Mouse (Mus musculus): ENCODE measurements at regions not wholly inside any gene's neighbourhood (a gene's known extent, or its start where the extent isn't known, plus 50 kb on each side); places are given as distances from the start of the nearest gene placed in this dataset.
A peak's percentile ranks its signal among the peaks of the same experiment; 100 is the strongest.
"Not testable (repeated sequence)": the region's sequence is repeated elsewhere in the genome, so short reads cannot be mapped to it uniquely, and the experiment has no call there.

- intact Hi-C loops (cut with DNase I), result loop anchor here (5.0 to 10.0 kb wide), 2 partner anchors 81 to 173 kb away; no protein-coding TSS in a partner anchor
- no peak for DNase-seq (ENCODE audit: low spot score in 2 of 2)
Observed at GRCm38 (mm10) chr14:54055390-54055789, 198.5 kb downstream of the Dad1 start.

- DNase-seq (ENCODE audit: low spot score in 2 of 2), result no peak
- intact Hi-C loops (cut with DNase I), result no loop called here
Observed at GRCm38 (mm10) chr14:54042286-54042685, 211.6 kb downstream of the Dad1 start.

- DNase-seq (ENCODE audit: low spot score in 2 of 2), result no peak
- intact Hi-C loops (cut with DNase I), result no loop called here
Observed at GRCm38 (mm10) chr14:54040644-54041043, 213.3 kb downstream of the Dad1 start.

- intact Hi-C loops (cut with DNase I), result no loop called here
- DNase-seq (ENCODE audit: low spot score in 2 of 2), result no peak
Observed at GRCm38 (mm10) chr14:54034516-54034915, 219.4 kb downstream of the Dad1 start.

- intact Hi-C loops (cut with DNase I), result loop anchor here (10.0 kb wide), 1 partner anchor 109 kb away; no protein-coding TSS in a partner anchor
- no peak for DNase-seq (ENCODE audit: low spot score in 2 of 2)
Observed at GRCm38 (mm10) chr14:54023552-54023951, 230.4 kb downstream of the Dad1 start.

GRCm38 (mm10) chr14:54021443-54021842, 232.5 kb downstream of the Dad1 start:
- DNase-seq (ENCODE audit: low spot score in 2 of 2), result no peak
- intact Hi-C loops (cut with DNase I), result loop anchor here (10.0 kb wide), 1 partner anchor 107 kb away; no protein-coding TSS in a partner anchor

- DNase-seq (ENCODE audit: low spot score in 2 of 2), result peak in 1 of 2 experiments; percentile 21
- intact Hi-C loops (cut with DNase I), result no loop called here
Observed at GRCm38 (mm10) chr14:54014628-54015027, 239.3 kb downstream of the Dad1 start.

- peak; percentile 59 to 87 for DNase-seq (ENCODE audit: low spot score in 2 of 2)
- intact Hi-C loops (cut with DNase I), result no loop called here
Observed at GRCm38 (mm10) chr14:54002083-54002482, 251.8 kb downstream of the Dad1 start.

GRCm38 (mm10) chr14:54000527-54000926, 253.4 kb downstream of the Dad1 start:
- no peak for DNase-seq (ENCODE audit: low spot score in 2 of 2)
- intact Hi-C loops (cut with DNase I), result no loop called here

GRCm38 (mm10) chr14:53993427-53993826, 260.5 kb downstream of the Dad1 start:
- intact Hi-C loops (cut with DNase I), result no loop called here
- no peak for DNase-seq (ENCODE audit: low spot score in 2 of 2)

- intact Hi-C loops (cut with DNase I), result no loop called here
- DNase-seq (ENCODE audit: low spot score in 2 of 2), result peak in 1 of 2 experiments; percentile 20
Observed at GRCm38 (mm10) chr14:53992712-53993286, 261.1 kb downstream of the Dad1 start.

GRCm38 (mm10) chr14:53991390-53991789, 262.5 kb downstream of the Dad1 start:
- peak in 1 of 2 experiments; percentile 63 for DNase-seq (ENCODE audit: low spot score in 2 of 2)
- intact Hi-C loops (cut with DNase I), result no loop called here

- DNase-seq (ENCODE audit: low spot score in 2 of 2), result peak; percentile 16 to 79
- intact Hi-C loops (cut with DNase I), result no loop called here
Observed at GRCm38 (mm10) chr14:53980771-53981170, 273.1 kb downstream of the Dad1 start.

- intact Hi-C loops (cut with DNase I), result not testable (repeated sequence)
Observed at GRCm38 (mm10) chr14:53961426-53961825, 292.5 kb downstream of the Dad1 start.

GRCm38 (mm10) chr14:53960779-53961178, 293.1 kb downstream of the Dad1 start:
- intact Hi-C loops (cut with DNase I), result no loop called here
- DNase-seq (ENCODE audit: low spot score in 2 of 2), result no peak

More at GRCm38 (mm10) chr14:53961426-53961825, 292.5 kb downstream of the Dad1 start:
- DNase-seq (ENCODE audit: low spot score in 2 of 2), result not testable (repeated sequence)

GRCm38 (mm10) chr14:53935791-53936231, 318.1 kb downstream of the Dad1 start:
- intact Hi-C loops (cut with DNase I), result not testable (repeated sequence)
- DNase-seq (ENCODE audit: low spot score in 2 of 2), result peak; percentile 67 to 70

GRCm38 (mm10) chr14:53935336-53935735, 318.6 kb downstream of the Dad1 start:
- intact Hi-C loops (cut with DNase I), result not testable (repeated sequence)
- DNase-seq (ENCODE audit: low spot score in 2 of 2), result peak; percentile 56 to 62

GRCm38 (mm10) chr14:53910871-53911270, 343.0 kb downstream of the Dad1 start:
- intact Hi-C loops (cut with DNase I), result loop anchor here (10.0 kb wide), 1 partner anchor 114 kb away; no protein-coding TSS in a partner anchor
- no peak for DNase-seq (ENCODE audit: low spot score in 2 of 2)

- intact Hi-C loops (cut with DNase I), result no loop called here
- DNase-seq (ENCODE audit: low spot score in 2 of 2), result no peak
Observed at GRCm38 (mm10) chr14:53904578-53904977, 349.3 kb downstream of the Dad1 start.

- intact Hi-C loops (cut with DNase I), result no loop called here
- peak; percentile 9 to 43 for DNase-seq (ENCODE audit: low spot score in 2 of 2)
Observed at GRCm38 (mm10) chr14:53901103-53901502, 352.8 kb downstream of the Dad1 start.

GRCm38 (mm10) chr14:53881304-53881703, 372.6 kb downstream of the Dad1 start:
- peak in 1 of 2 experiments; percentile 33 for DNase-seq (ENCODE audit: low spot score in 2 of 2)
- intact Hi-C loops (cut with DNase I), result loop anchor here (5.0 to 10.0 kb wide), 2 partner anchors 176 to 273 kb away; no protein-coding TSS in a partner anchor
